Mouse (Mus musculus) hindbrain, embryonic 15.5 days (tissue): ENCODE measurements around the gene Rftn2. TPM values are rescaled to one million over a fixed set of nuclear protein-coding genes. Genes with fewer than 3 reads are reported as not detected.
A peak's percentile ranks its signal among the peaks of the same experiment; 100 is the strongest.

Source experiments
- ATAC-seq: fragments of 200-750 bp; cut with Nextera tagmentation; 2 replicates; pipeline ENCODE4 v1.8.0; 2017; ENCODE audit warnings: low read depth, moderate number of reproducible peaks, moderate TSS enrichment; ENCODE audit not compliant: low FRiP score
- H3K27ac ChIP-seq: fragments of 300-500 bp; sonication (generic); replicated peaks from 2 replicates; pipeline ENCODE4 v1.5.1; 2015; ENCODE audit warnings: mild to moderate bottlenecking, inconsistent platforms
- H3K27me3 ChIP-seq: fragments of 300-500 bp; sonication (generic); 2 replicates; pipeline ENCODE4 v1.6.1; 2015; ENCODE audit warnings: control low read depth, inconsistent platforms
- H3K36me3 ChIP-seq: fragments of 300-500 bp; sonication (generic); 2 replicates; pipeline ENCODE4 v1.6.1; 2015; ENCODE audit warnings: control low read depth, inconsistent platforms
- H3K4me1 ChIP-seq: fragments of 300-500 bp; sonication (generic); replicated peaks from 2 replicates; pipeline ENCODE4 v1.6.1; 2015; ENCODE audit warnings: control low read depth, inconsistent platforms
- H3K4me2 ChIP-seq: fragments of 300-500 bp; sonication (generic); 2 replicates; pipeline ENCODE4 v1.6.1; 2015; ENCODE audit warnings: moderate library complexity, mild to moderate bottlenecking, inconsistent platforms
- H3K4me3 ChIP-seq: fragments of 300-500 bp; sonication (generic); 2 replicates; pipeline ENCODE4 v1.5.1; 2015; ENCODE audit warnings: mild to moderate bottlenecking, inconsistent platforms
- H3K9ac ChIP-seq: fragments of 300-500 bp; sonication (generic); 2 replicates; pipeline ENCODE4 v1.6.1; 2015; ENCODE audit warnings: inconsistent platforms
- H3K9me3 ChIP-seq: fragments of 300-500 bp; sonication (generic); 2 replicates; pipeline ENCODE4 v1.6.1; 2016; ENCODE audit warnings: control low read depth, inconsistent platforms
- WGBS: fragments of 180-500 bp; shearing (Covaris S2); methylation state at CpG from one replicate; pipeline ENCODE4 v1.1.7; 2015; 5-methylcytosine and 5-hydroxymethylcytosine counted together
- polyA plus RNA-seq: library from polyadenylated mRNA; unstranded; fragments of >200 nt; fragmentation: Nextera tagmentation; extraction: Ambion mirVana; gene quantifications from 2 replicates; pipeline ENCODE4 v1.2.1, GENCODE M21; 2015

Rftn2 gene
- polyA plus RNA-seq, 1 experiment from 2014 or later = 11.8 TPM

DNA sequence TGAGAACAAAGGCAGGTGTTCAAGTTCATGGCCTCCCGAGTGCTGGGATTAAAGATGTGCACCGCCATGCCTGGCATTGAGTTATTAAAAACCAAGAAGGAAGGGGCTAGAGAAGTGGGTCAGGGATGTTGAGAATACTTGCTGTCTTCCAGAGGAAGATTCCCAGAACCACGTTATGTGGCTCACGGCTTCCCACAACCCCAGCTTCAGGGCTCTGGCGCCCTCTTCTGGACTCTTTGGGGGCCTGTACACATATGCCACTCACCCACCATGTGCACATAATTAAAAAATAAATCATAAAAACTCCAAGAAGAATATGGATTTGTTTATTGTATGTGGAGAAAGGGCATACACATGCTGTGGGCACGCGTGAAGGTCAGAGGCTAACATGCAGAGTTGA lies 64.7 kb downstream of the Rftn2 start:
- H3K27ac ChIP-seq = no peak overlapping the region
- H3K9ac ChIP-seq = no peak overlapping the region
- H3K4me3 ChIP-seq = no peak overlapping the region
- no peaks in the 10 kb centered on the region for H3K9me3 ChIP-seq
- ATAC-seq = 0 out of 2 replicates have a peak, but pooled peaks have one; percentile 33
- WGBS = 70% methylated on average over 7 of the region's 7 CpGs
- peaks cover 5% of the 10 kb centered on the region for H3K36me3 ChIP-seq
- no peaks in the 10 kb centered on the region for H3K27me3 ChIP-seq
- no peak overlapping the region for H3K4me2 ChIP-seq
- no peaks in the 10 kb centered on the region for H3K4me1 ChIP-seq

DNA sequence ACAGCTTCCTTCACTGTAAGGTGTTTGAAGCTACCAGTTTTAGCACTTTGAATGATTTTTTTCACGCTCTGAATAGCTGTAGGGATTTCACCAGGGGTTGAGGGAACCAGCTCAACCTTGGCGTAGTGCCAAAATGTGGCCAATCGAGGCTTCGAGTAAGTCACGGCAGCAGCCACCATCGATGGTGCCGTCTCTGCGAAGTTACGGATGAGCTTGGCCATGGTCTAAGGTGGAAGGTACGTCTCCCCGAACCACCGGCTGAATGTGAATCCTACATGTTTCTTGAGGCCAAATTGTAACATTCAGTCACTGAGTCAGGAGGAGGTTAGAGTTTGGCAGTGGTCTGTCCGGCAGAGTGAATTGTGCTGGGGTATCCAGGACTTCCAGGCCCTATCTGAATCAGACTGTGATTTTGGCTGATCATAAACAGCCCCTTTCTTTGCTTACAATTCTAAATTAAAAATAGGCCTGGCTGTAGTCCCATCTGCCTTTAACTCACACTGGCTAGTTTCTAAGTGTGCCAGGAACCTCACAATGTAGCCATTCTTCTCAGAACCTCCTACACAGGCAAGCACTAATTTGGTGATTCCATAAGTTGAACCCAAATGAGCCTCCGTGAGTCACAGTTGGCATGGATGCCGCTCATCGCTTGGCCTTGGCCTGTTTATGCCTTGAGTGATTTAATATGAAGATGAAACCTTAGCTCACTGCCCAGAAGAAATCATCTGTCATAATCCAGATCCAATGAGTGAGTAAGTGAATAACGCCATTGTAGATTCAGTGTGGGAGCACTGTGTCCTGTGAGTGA lies 65.5 kb downstream of the Rftn2 start:
- Histone ChIP-seq H3K36me3 (peaks cover 14% of the 10 kb centered on the region), H3K27ac (peak overlapping the region; percentile 53), H3K9ac (no peak overlapping the region), H3K27me3 (no peaks in the 10 kb centered on the region), H3K4me1 (no peaks in the 10 kb centered on the region), H3K4me2 (no peak overlapping the region), H3K4me3 (no peak overlapping the region), H3K9me3 (no peaks in the 10 kb centered on the region)
- WGBS = 76% methylated on average over 17 of the region's 17 CpGs
- ATAC-seq = peak; percentile 80

- H3K4me3 ChIP-seq = no peak overlapping the region
- no peaks in the 10 kb centered on the region for H3K4me1 ChIP-seq
- no peak for ATAC-seq
- peaks cover 20% of the 10 kb centered on the region for H3K36me3 ChIP-seq
- 91% methylated on average over 3 of the region's 3 CpGs for WGBS
- 0 out of 2 replicates have a peak overlapping the region, but pooled peaks have one; percentile 53 for H3K27ac ChIP-seq
- H3K9ac ChIP-seq = no peak overlapping the region
- no peak overlapping the region for H3K4me2 ChIP-seq
- no peaks in the 10 kb centered on the region for H3K9me3 ChIP-seq
- H3K27me3 ChIP-seq = no peaks in the 10 kb centered on the region
These were observed 66.4 kb downstream of the Rftn2 start for GRCm38 (mm10) chr1:55160218-55160617.

GRCm38 (mm10) chr1:55158821-55159220 lies 67.8 kb downstream of the Rftn2 start:
- Histone ChIP-seq H3K9ac (no peak overlapping the region), H3K4me1 (no peaks in the 10 kb centered on the region), H3K27ac (no peak overlapping the region), H3K9me3 (no peaks in the 10 kb centered on the region), H3K36me3 (peaks cover 25% of the 10 kb centered on the region), H3K27me3 (no peaks in the 10 kb centered on the region), H3K4me2 (no peak overlapping the region), H3K4me3 (no peak overlapping the region)
- ATAC-seq = no peak
- 94% methylated on average over 8 of the region's 8 CpGs for WGBS

DNA sequence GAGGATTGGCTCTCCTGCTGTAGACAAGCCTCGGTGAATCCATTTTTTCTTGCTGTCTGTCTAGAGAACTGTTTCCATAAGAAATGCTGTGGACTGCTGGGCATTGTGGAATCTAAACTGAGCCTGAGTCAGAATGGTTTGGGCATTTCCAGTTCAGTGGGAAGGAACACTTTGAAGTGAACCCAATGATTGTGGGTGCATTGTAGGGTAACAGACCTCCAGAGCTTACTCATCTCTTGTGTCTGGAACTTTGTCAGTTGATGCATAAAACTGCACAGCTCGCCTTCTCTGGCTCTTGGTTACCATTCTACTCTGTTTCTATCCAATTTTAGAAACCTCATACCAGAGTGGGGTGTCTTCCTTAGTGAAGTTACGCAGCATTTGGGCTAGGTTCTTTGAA lies 68.4 kb downstream of the Rftn2 start:
- H3K4me3 ChIP-seq = no peak overlapping the region
- H3K9me3 ChIP-seq = no peaks in the 10 kb centered on the region
- no peak overlapping the region for H3K9ac ChIP-seq
- no peak overlapping the region for H3K4me2 ChIP-seq
- 95% methylated on average over 3 of the region's 3 CpGs for WGBS
- H3K27me3 ChIP-seq = no peaks in the 10 kb centered on the region
- H3K4me1 ChIP-seq = no peaks in the 10 kb centered on the region
- H3K27ac ChIP-seq = no peak overlapping the region
- H3K36me3 ChIP-seq = peaks cover 27% of the 10 kb centered on the region
- no peak for ATAC-seq

GRCm38 (mm10) chr1:55157329-55157728 lies 69.3 kb downstream of the Rftn2 start:
- no peak for ATAC-seq
- WGBS = 97% methylated on average over 4 of the region's 4 CpGs
- H3K4me2 ChIP-seq = no peak overlapping the region
- no peaks in the 10 kb centered on the region for H3K9me3 ChIP-seq
- no peaks in the 10 kb centered on the region for H3K27me3 ChIP-seq
- peaks cover 31% of the 10 kb centered on the region for H3K36me3 ChIP-seq
- no peak overlapping the region for H3K27ac ChIP-seq
- H3K9ac ChIP-seq = no peak overlapping the region
- H3K4me1 ChIP-seq = no peaks in the 10 kb centered on the region
- H3K4me3 ChIP-seq = no peak overlapping the region

GRCm38 (mm10) chr1:55145556-55145955 lies 81.0 kb downstream of the Rftn2 start:
- no peak overlapping the region for H3K4me3 ChIP-seq
- no peak overlapping the region for H3K9ac ChIP-seq
- no peak overlapping the region for H3K27ac ChIP-seq
- no peaks in the 10 kb centered on the region for H3K9me3 ChIP-seq
- H3K4me2 ChIP-seq = no peak overlapping the region
- H3K36me3 ChIP-seq = peaks cover 22% of the 10 kb centered on the region
- H3K4me1 ChIP-seq = no peaks in the 10 kb centered on the region
- WGBS = 94% methylated on average over 7 of the region's 7 CpGs
- no peak for ATAC-seq
- H3K27me3 ChIP-seq = no peaks in the 10 kb centered on the region

GRCm38 (mm10) chr1:55144338-55144737 lies 82.2 kb downstream of the Rftn2 start:
- Histone ChIP-seq H3K9me3 (no peaks in the 10 kb centered on the region), H3K36me3 (peaks cover 12% of the 10 kb centered on the region), H3K27me3 (no peaks in the 10 kb centered on the region), H3K4me3 (no peak overlapping the region), H3K9ac (no peak overlapping the region), H3K4me1 (no peaks in the 10 kb centered on the region), H3K4me2 (no peak overlapping the region), H3K27ac (no peak overlapping the region)
- WGBS = 98% methylated on average over 4 of the region's 4 CpGs
- ATAC-seq = no peak

DNA sequence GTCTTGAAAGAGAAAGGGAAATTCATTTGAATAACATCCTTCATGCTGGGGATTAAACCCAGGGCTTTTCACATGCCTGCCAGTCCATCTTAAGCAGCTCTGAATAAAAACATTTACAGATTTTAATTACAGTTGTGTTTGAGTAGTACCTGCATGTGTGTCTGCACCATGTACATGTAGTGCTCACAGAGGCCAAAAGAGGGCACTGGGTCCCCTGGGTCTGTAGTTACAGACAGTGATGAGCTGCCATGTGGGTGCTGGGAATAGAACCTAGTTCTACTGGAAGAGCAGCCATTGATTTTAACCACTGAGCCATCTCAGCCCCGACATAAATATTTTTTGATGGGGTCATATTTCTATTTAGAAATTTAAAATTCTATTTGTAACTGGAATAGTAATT lies 90.7 kb downstream of the Rftn2 start:
- Histone ChIP-seq H3K4me2 (no peak overlapping the region), H3K4me3 (no peak overlapping the region), H3K36me3 (no peaks in the 10 kb centered on the region; the same call in 1 of the 2 replicates), H3K4me1 (peaks cover 18% of the 10 kb centered on the region), H3K9ac (no peak overlapping the region), H3K27me3 (no peaks in the 10 kb centered on the region), H3K9me3 (no peaks in the 10 kb centered on the region), H3K27ac (no peak overlapping the region)
- 100% methylated on average over 1 of the region's 1 CpGs for WGBS
- ATAC-seq = no peak

- Histone ChIP-seq H3K9me3 (no peaks in the 10 kb centered on the region), H3K27me3 (no peaks in the 10 kb centered on the region), H3K4me1 (peaks cover 22% of the 10 kb centered on the region), H3K9ac (no peak overlapping the region), H3K4me2 (no peak overlapping the region), H3K4me3 (no peak overlapping the region), H3K36me3 (no peaks in the 10 kb centered on the region), H3K27ac (no peak overlapping the region)
- no peak for ATAC-seq
- 94% methylated on average over 3 of the region's 3 CpGs for WGBS
These were observed 92.3 kb downstream of the Rftn2 start for GRCm38 (mm10) chr1:55134301-55134700.

- Histone ChIP-seq H3K4me2 (peak overlapping the region; percentile 19; the same call in 1 of the 2 replicates), H3K27ac (no peak overlapping the region), H3K27me3 (no peaks in the 10 kb centered on the region), H3K4me1 (peaks cover 22% of the 10 kb centered on the region), H3K4me3 (no peak overlapping the region), H3K9me3 (no peaks in the 10 kb centered on the region), H3K36me3 (no peaks in the 10 kb centered on the region), H3K9ac (no peak overlapping the region)
- 75% methylated on average over 2 of the region's 2 CpGs for WGBS
- no peak for ATAC-seq
These were observed 93.4 kb downstream of the Rftn2 start for GRCm38 (mm10) chr1:55133173-55133572.

- Histone ChIP-seq H3K9ac (peak overlapping the region; percentile 99), H3K9me3 (no peaks in the 10 kb centered on the region), H3K27me3 (no peaks in the 10 kb centered on the region), H3K27ac (no peak overlapping the region), H3K4me1 (peaks cover 22% of the 10 kb centered on the region), H3K36me3 (no peaks in the 10 kb centered on the region), H3K4me3 (peak overlapping the region; percentile 96), H3K4me2 (peak overlapping the region; percentile 70)
- no peak for ATAC-seq
- WGBS = 76% methylated on average over 4 of the region's 4 CpGs
These were observed 94.3 kb downstream of the Rftn2 start for GRCm38 (mm10) chr1:55132308-55132707.
